Mouse (Mus musculus) kidney, adult 2 months (tissue): ENCODE measurements around the gene Cyp4a32. TPM values are rescaled to one million over a fixed set of nuclear protein-coding genes. Genes with fewer than 3 reads are reported as not detected.
A peak's percentile ranks its signal among the peaks of the same experiment; 100 is the strongest.

ENCODE experiments used
- DNase-seq: peaks from one replicate; pipeline ENCODE4 v3.0.0; 2021
- H3K27ac ChIP-seq: fragments of 200-500 bp; 2 replicates; pipeline ENCODE4 v1.5.1; 2012; ENCODE audit warnings: low read depth, low read length, control low read depth, inconsistent platforms; ENCODE audit not compliant: insufficient read depth
- H3K27me3 ChIP-seq: fragments of 200-500 bp; replicated peaks from 2 replicates; pipeline ENCODE4 v1.6.1; 2012; ENCODE audit warnings: mild to moderate bottlenecking, moderate library complexity, low read length, inconsistent platforms; ENCODE audit not compliant: control insufficient read depth, insufficient read depth
- H3K36me3 ChIP-seq: fragments of 200-500 bp; 2 replicates; pipeline ENCODE4 v1.6.1; 2012; ENCODE audit warnings: mild to moderate bottlenecking, moderate library complexity, low read length, inconsistent platforms; ENCODE audit not compliant: control insufficient read depth, insufficient read depth
- H3K4me1 ChIP-seq: fragments of 200-500 bp; 2 replicates; pipeline ENCODE4 v1.6.1; 2011; ENCODE audit warnings: low read length; ENCODE audit not compliant: control insufficient read depth, insufficient read depth
- H3K4me3 ChIP-seq: fragments of 200-500 bp; 2 replicates; pipeline ENCODE4 v1.5.1; 2011; ENCODE audit warnings: mild to moderate bottlenecking, low read depth, low read length, control low read depth; ENCODE audit not compliant: insufficient read depth
- CTCF ChIP-seq: fragments of 200-500 bp; conservative IDR thresholded peaks from 2 replicates; pipeline ENCODE4 v1.5.1; 2011; ENCODE audit warnings: low read depth, mild to moderate bottlenecking, control low read depth, low read length, moderate library complexity, mixed read lengths; ENCODE audit not compliant: insufficient read depth, insufficient read length
- POLR2A ChIP-seq: fragments of 200-500 bp; IDR thresholded peaks from one replicate; pipeline ENCODE4 v1.6.1; 2011; ENCODE audit warnings: low read depth, low read length, control low read depth
- WGBS: fragments of 180-500 bp; shearing (Covaris S2); methylation state at CpG from one replicate; pipeline ENCODE4 v1.1.7; 2018; 5-methylcytosine and 5-hydroxymethylcytosine counted together
- polyA plus RNA-seq: library from polyadenylated mRNA; depleted of rRNA; stranded (reverse); fragments of >200 nt; gene quantifications from 2 replicates; pipeline ENCODE4 v1.2.3, GENCODE M21; 2012; rRNA removed

The Cyp4a32 gene
- polyA plus RNA-seq, 1 experiment = 0.91 TPM

DNA sequence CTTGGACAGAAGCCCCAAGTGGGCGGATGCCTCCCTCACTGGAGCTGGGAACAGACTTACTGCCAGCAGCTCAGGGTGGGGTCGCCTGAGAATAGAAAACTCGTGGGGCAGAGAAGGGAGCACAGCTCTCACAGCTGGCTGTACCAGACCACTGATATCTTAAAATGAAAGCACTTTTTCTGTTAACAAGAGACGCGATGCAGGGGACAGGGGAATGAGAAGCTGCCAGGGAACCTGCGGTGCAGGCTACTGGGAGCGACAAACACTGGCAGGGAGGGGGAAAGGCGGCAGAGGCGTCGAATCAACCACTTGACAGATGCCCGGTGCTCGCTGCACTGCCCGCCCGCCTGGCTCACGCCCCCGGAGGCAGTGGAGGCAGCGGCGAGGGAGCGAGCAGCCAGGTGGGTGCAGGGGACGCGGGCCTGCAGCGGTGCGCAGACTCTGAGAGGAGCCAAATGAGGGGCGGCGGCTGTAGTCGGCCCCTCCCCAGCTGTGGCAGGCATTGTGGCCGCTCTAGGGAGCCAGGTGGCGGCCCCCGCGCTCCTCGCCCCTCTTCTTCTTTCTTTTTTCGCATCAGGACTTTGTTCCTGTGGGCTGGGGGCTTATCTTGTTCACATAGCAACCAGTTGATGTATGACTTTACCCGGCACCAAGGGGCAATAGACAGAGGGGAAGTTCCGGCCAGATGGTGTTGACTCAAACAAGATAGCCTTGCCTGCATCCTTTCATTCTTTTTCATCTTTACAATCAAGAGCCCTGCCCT lies 56.5 kb downstream of the Cyp4a32 start:
- Histone ChIP-seq H3K4me1 (peaks cover 3% of the 10 kb centered on the region; the same call in 1 of the 2 replicates), H3K36me3 (no peaks in the 10 kb centered on the region), H3K27ac (peak overlapping the region; percentile 85), H3K4me3 (peak overlapping the region; percentile 62), H3K27me3 (no peaks in the 10 kb centered on the region)
- WGBS = 2% methylated on average over 34 of the region's 34 CpGs
- DNase-seq = peak; percentile 75
- TF ChIP-seq CTCF (no peak), POLR2A (no peak)

DNA sequence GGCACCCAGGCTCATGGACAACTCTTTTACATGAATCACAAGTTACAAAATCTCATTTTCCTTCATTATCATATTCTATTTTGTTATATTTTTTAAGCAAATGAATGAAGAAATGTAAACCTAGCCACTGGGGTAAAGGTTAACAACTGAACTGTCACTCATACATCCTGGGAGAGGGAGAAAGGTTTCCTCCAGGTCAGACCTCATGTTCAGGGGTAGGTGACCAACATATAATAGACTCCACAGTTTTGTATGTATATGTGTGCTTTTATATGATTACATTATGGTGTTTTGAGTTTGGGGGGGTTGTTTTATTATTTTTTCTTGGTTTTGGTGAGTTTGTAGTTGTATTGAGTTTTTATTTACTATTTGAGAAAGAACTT lies 57.1 kb downstream of the Cyp4a32 start:
- Histone ChIP-seq H3K4me3 (no peak overlapping the region), H3K27ac (peak overlapping the region; percentile 85; the same call in 1 of the 2 replicates)

DNA sequence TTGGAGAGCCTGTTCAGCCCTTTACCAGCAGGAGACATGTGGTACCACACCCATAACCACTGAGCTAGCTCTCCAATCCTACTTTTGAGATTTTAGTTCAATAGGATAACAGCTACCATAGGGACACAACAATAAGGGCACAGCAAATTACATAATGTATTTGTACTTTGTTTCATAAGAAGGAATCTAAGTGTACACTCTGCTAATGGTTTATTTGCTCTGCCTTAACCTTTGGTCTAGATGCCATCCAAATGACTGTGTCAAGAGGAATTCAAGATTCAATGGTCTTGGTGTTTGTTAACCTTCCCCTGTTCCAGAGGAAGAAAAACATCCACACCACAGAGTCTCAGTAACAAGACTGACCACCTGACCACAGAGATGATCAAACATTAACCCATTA lies 58.4 kb downstream of the Cyp4a32 start:
- H3K4me3 ChIP-seq = no peak overlapping the region
- H3K27ac ChIP-seq = peak overlapping the region; percentile 100
- no peaks in the 10 kb centered on the region for H3K36me3 ChIP-seq
- H3K27me3 ChIP-seq = no peaks in the 10 kb centered on the region
- DNase-seq = peak; percentile 91
- TF ChIP-seq POLR2A = no peak
- no peak for TF ChIP-seq CTCF
- H3K4me1 ChIP-seq = peaks cover 3% of the 10 kb centered on the region; the same call in 1 of the 2 replicates

More for the DNA sequence above, 57.1 kb downstream of the Cyp4a32 start:
- DNase-seq = no peak
- Histone ChIP-seq H3K36me3 (no peaks in the 10 kb centered on the region), H3K27me3 (no peaks in the 10 kb centered on the region), H3K4me1 (peaks cover 3% of the 10 kb centered on the region; the same call in 1 of the 2 replicates)
- TF ChIP-seq CTCF (no peak), POLR2A (no peak)

Other genes with a start within 250 kb of the Cyp4a32 start
- 2.3 and 2.8 TPM in 2 replicates for gene Cyp4a12b, start 189.3 kb upstream of the Cyp4a32 start, polyA plus RNA-seq
- gene Cyp4a30b, start 148.4 kb upstream of the Cyp4a32 start, polyA plus RNA-seq = not detected in 2 replicates
- gene Cyp4a14, start 104.8 kb upstream of the Cyp4a32 start, polyA plus RNA-seq = 258 and 331 TPM in 2 replicates
- 368 and 393 TPM in 2 replicates for gene Cyp4a10, start 82.7 kb upstream of the Cyp4a32 start, polyA plus RNA-seq
- gene Cyp4a31, start 37.3 kb upstream of the Cyp4a32 start, polyA plus RNA-seq = 234 and 244 TPM in 2 replicates
- 329 and 340 TPM in 2 replicates for gene Cyp4b1, start 46.8 kb downstream of the Cyp4a32 start, polyA plus RNA-seq
- 26.4 and 27.9 TPM in 2 replicates for gene Efcab14, start 136.8 kb downstream of the Cyp4a32 start, polyA plus RNA-seq
- gene Tex38, start 180.0 kb downstream of the Cyp4a32 start, polyA plus RNA-seq = 0.47 and 0.49 TPM in 2 replicates
- 35.0 and 43.2 TPM in 2 replicates for gene Atpaf1, start 183.8 kb downstream of the Cyp4a32 start, polyA plus RNA-seq
- gene Mob3c, start 227.1 kb downstream of the Cyp4a32 start, polyA plus RNA-seq = 17.8 and 18.5 TPM in 2 replicates
- 30.6 and 33.8 TPM in 2 replicates for gene Mknk1, start 238.2 kb downstream of the Cyp4a32 start, polyA plus RNA-seq